Mouse (Mus musculus): ENCODE measurements around the gene Il6ra.

- TF ChIP-seq CTCF (IDR thresholded peaks at IDR 0.05; ENCODE audit: low read depth), result no peak
- no peak for TF ChIP-seq EP300 (IDR thresholded peaks at IDR 0.05; ENCODE audit: low read depth)
Observed at GRCm38 (mm10) chr3:89907846-89908245, 5.2 kb downstream of the Il6ra start.
